Mouse (Mus musculus) C2C12 (cell line): ENCODE measurements around the gene Pcf11. TPM values are rescaled to one million over a fixed set of nuclear protein-coding genes. Genes with fewer than 3 reads are reported as not detected.

Source experiments
- H3K27me3 ChIP-seq: one replicate; pipeline ENCODE4 v1.6.1; 2011; ENCODE audit not compliant: control insufficient read depth, insufficient read depth, insufficient read length
- H3K36me3 ChIP-seq: one replicate; pipeline ENCODE4 v1.6.1; 2011; ENCODE audit not compliant: control insufficient read depth, insufficient read depth
- H3K4me3 ChIP-seq: one replicate; pipeline ENCODE4 v1.5.1; 2011; ENCODE audit warnings: mild to moderate bottlenecking, control low read depth; ENCODE audit not compliant: poor library complexity, insufficient read depth, severe bottlenecking
- H3K79me2 ChIP-seq: one replicate; pipeline ENCODE4 v1.6.1; 2011; ENCODE audit not compliant: control insufficient read depth, insufficient read depth
- H3K79me3 ChIP-seq: one replicate; pipeline ENCODE4 v1.6.1; 2011; ENCODE audit warnings: low read depth, control low read depth
- H3ac ChIP-seq: one replicate; pipeline ENCODE3; 2011; ENCODE audit warnings: low read depth; ENCODE audit not compliant: control insufficient read depth, insufficient read length
- CEBPB ChIP-seq: IDR thresholded peaks from one replicate; pipeline ENCODE4 v1.6.1; 2011; ENCODE audit warnings: low read depth, mild to moderate bottlenecking, control low read depth, moderate library complexity
- CTCF ChIP-seq: IDR thresholded peaks from one replicate; pipeline ENCODE4 v1.5.1; 2011; ENCODE audit not compliant: control insufficient read depth, insufficient read depth, insufficient read length
- FOSL1 ChIP-seq: IDR thresholded peaks from one replicate; pipeline ENCODE4 v1.8.0; 2011; ENCODE audit warnings: mild to moderate bottlenecking, low read length; ENCODE audit not compliant: poor library complexity, insufficient read depth, severe bottlenecking
- MAX ChIP-seq: IDR thresholded peaks from one replicate; pipeline ENCODE4 v1.6.1; 2011; ENCODE audit warnings: mild to moderate bottlenecking, control low read depth
- MYOD1 ChIP-seq: IDR thresholded peaks from one replicate; pipeline ENCODE4 v1.6.1; 2011; ENCODE audit warnings: low read depth; ENCODE audit not compliant: control insufficient read depth, insufficient read length
- MYOG ChIP-seq: IDR thresholded peaks from one replicate; pipeline ENCODE4 v1.6.1; 2011; ENCODE audit not compliant: control insufficient read depth, insufficient read length; ENCODE audit errors: extremely low read depth
- USF1 ChIP-seq: IDR thresholded peaks from one replicate; pipeline ENCODE4 v1.6.1; 2011; ENCODE audit warnings: low read depth, mild to moderate bottlenecking, control low read depth, moderate library complexity
- polyA plus RNA-seq: library from polyadenylated mRNA; unstranded; fragments of >200 nt; fragmentation: generic; extraction: Trizol; gene quantifications from one replicate; pipeline ENCODE4 v1.2.1, GENCODE M21; 2012; ENCODE audit warnings: missing spikeins

Pcf11 gene
- polyA plus RNA-seq, 1 experiment, result 6.8 TPM

DNA sequence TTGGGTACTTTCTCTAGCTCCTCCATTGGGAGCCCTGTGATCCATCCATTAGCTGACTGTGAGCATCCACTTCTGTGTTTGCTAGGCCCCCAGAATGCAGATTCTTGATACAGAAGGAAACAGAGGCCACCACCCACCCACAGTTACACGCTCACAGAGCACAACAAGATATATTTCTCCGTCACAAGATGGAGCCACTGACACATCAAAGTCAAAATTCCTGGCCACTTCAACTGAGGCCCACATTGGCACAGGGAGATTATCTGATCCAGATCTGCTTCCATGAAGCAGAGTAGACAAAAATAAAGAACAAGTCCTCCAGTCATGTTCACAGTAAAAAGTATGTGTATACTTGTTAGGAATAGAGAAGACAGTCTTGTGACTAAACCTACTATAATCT, 39.6 kb downstream of the Pcf11 start:
- H3ac ChIP-seq, result no peak overlapping the region
- TF ChIP-seq MYOG (no peak), FOSL1 (no peak), MYOD1 (no peak), CEBPB (no peak), USF1 (no peak), MAX (no peak), CTCF (no peak)
- no peaks in the 10 kb centered on the region for H3K79me2 ChIP-seq
- no peaks in the 10 kb centered on the region for H3K79me3 ChIP-seq
- H3K4me3 ChIP-seq, result no peak overlapping the region
- no peaks in the 10 kb centered on the region for H3K36me3 ChIP-seq
- no peaks in the 10 kb centered on the region for H3K27me3 ChIP-seq

GRCm38 (mm10) chr7:92624488-92624887, 45.2 kb downstream of the Pcf11 start:
- no peaks in the 10 kb centered on the region for H3K36me3 ChIP-seq
- TF ChIP-seq USF1 (no peak), FOSL1 (no peak), MYOG (no peak), MAX (no peak), CTCF (no peak), CEBPB (no peak), MYOD1 (no peak)
- H3K27me3 ChIP-seq, result no peaks in the 10 kb centered on the region
- H3ac ChIP-seq, result no peak overlapping the region
- no peak overlapping the region for H3K4me3 ChIP-seq
- no peaks in the 10 kb centered on the region for H3K79me2 ChIP-seq
- no peaks in the 10 kb centered on the region for H3K79me3 ChIP-seq

DNA sequence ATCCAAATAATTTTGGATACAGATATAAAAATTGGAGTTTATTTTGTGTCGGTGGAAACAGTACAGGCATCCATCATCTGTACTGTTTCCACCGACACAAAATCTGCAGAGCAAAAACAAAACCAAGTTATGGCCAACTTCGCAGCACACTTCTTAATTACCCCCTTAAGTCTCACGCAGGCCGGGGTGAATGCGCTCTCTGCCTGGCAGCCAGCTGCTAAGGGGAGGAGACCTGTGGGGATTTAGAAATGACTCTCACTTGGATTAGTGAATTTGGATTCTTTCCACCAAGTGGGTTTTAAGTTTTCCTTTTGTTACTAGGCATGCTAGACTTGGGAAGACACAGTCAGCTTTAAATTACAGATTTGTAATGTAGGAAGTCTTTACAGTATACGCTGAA, 58.9 kb downstream of the Pcf11 start:
- TF ChIP-seq MAX (no peak), CTCF (no peak)
- no peak overlapping the region for H3K4me3 ChIP-seq
- no peaks in the 10 kb centered on the region for H3K27me3 ChIP-seq

GRCm38 (mm10) chr7:92604961-92605360, 64.8 kb downstream of the Pcf11 start:
- H3K79me2 ChIP-seq, result no peaks in the 10 kb centered on the region
- no peak overlapping the region for H3ac ChIP-seq
- H3K79me3 ChIP-seq, result no peaks in the 10 kb centered on the region
- no peaks in the 10 kb centered on the region for H3K36me3 ChIP-seq
- H3K27me3 ChIP-seq, result no peaks in the 10 kb centered on the region
- H3K4me3 ChIP-seq, result no peak overlapping the region
- no peak for TF ChIP-seq CEBPB
- TF ChIP-seq MYOG, result no peak
- no peak for TF ChIP-seq USF1

More for the DNA sequence above, 58.9 kb downstream of the Pcf11 start:
- Histone ChIP-seq H3K79me2 (no peaks in the 10 kb centered on the region), H3K79me3 (no peaks in the 10 kb centered on the region), H3ac (no peak overlapping the region), H3K36me3 (no peaks in the 10 kb centered on the region)

Other genes starting within 250 kb of the Pcf11 start
- gene Ccdc90b, start 108.8 kb downstream of the Pcf11 start, polyA plus RNA-seq, result 7.9 TPM
- gene Ankrd42, start 32.8 kb downstream of the Pcf11 start, polyA plus RNA-seq, result 1.2 TPM
- gene Rab30, start 71.7 kb upstream of the Pcf11 start, polyA plus RNA-seq, result 2.0 TPM
- 4.6 TPM for gene Ddias, start 204.3 kb upstream of the Pcf11 start, polyA plus RNA-seq
- gene Prcp, start 204.5 kb upstream of the Pcf11 start, polyA plus RNA-seq, result 17.7 TPM